Mouse (Mus musculus): Measurements from ENCODE around the gene Bcas1. TPM values are rescaled to one million over a fixed set of nuclear protein-coding genes. Genes with fewer than 3 reads are reported as not detected.

The Bcas1 gene
- polyA plus RNA-seq, 1 experiment from 2014 or later: 2.5 TPM

- H3K4me1 ChIP-seq (ENCODE audit: control insufficient read depth, insufficient read depth, low read length): peaks cover 27% of the 10 kb centered on the region
- H3K4me2 ChIP-seq (ENCODE audit: low read depth, low read length): no peak overlapping the region
- no peak for DNase-seq (ENCODE audit: low spot score)
- no peaks in the 10 kb centered on the region for H3K27me3 ChIP-seq (replicated peaks; ENCODE audit: control insufficient read depth, insufficient read depth, low read length)
- H3K27ac ChIP-seq (replicated peaks; ENCODE audit: low read depth, low read length): no peak overlapping the region
- no peak overlapping the region for H3K9ac ChIP-seq (ENCODE audit: low read depth, low read length)
- no peaks in the 10 kb centered on the region for H3K9me3 ChIP-seq (ENCODE audit: control insufficient read depth, low read length)
- WGBS: 68% methylated on average over 8 of the region's 8 CpGs
- no peak overlapping the region for H3K4me3 ChIP-seq (ENCODE audit: low read depth, low read length)
- H3K36me3 ChIP-seq (ENCODE audit: control insufficient read depth, insufficient read depth, low read length): no peaks in the 10 kb centered on the region
- no peak for ATAC-seq (ENCODE audit: low read depth)
Observed at GRCm38 (mm10) chr2:170341179-170341578, 86.5 kb downstream of the Bcas1 start.

GRCm38 (mm10) chr2:170336266-170336760 is 91.3 kb downstream of the Bcas1 start:
- no peak overlapping the region for H3K9ac ChIP-seq (ENCODE audit: low read depth, low read length)
- no peak overlapping the region for H3K4me2 ChIP-seq (ENCODE audit: low read depth, low read length)
- 68% methylated on average over 9 of the region's 9 CpGs for WGBS
- no peaks in the 10 kb centered on the region for H3K4me1 ChIP-seq (ENCODE audit: control insufficient read depth, insufficient read depth, low read length)
- DNase-seq (ENCODE audit: low spot score): no peak
- no peak for ATAC-seq (ENCODE audit: low read depth)
- no peak overlapping the region for H3K4me3 ChIP-seq (ENCODE audit: low read depth, low read length)
- no peaks in the 10 kb centered on the region for H3K36me3 ChIP-seq (ENCODE audit: control insufficient read depth, insufficient read depth, low read length)
- H3K27me3 ChIP-seq (replicated peaks; ENCODE audit: control insufficient read depth, insufficient read depth, low read length): no peaks in the 10 kb centered on the region
- H3K27ac ChIP-seq (replicated peaks; ENCODE audit: low read depth, low read length): no peak overlapping the region
- H3K9me3 ChIP-seq (ENCODE audit: control insufficient read depth, low read length): no peaks in the 10 kb centered on the region

DNA sequence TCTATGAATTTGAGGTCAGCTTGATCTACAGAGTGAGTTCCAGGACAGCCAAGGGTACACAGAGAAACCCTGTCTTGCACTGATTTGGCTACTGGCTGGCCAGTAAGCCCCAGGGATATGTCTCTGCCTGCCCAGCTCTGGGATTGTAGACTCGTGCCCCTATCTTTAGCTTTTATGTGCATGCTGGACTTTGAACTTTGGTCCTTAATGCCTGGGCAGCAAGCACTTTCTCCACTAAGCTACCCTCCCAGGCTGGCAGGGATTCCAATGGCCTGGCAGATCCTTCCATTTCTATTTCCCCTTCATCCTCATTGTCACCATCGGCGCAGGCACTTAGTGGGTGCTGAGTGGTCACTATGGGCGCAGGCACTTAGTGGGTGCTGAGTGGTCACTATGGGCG is 92.5 kb downstream of the Bcas1 start:
- Histone ChIP-seq H3K27me3 (replicated peaks; ENCODE audit: control insufficient read depth, insufficient read depth, low read length) (no peaks in the 10 kb centered on the region), H3K9me3 (ENCODE audit: control insufficient read depth, low read length) (no peaks in the 10 kb centered on the region), H3K9ac (ENCODE audit: low read depth, low read length) (no peak overlapping the region), H3K27ac (replicated peaks; ENCODE audit: low read depth, low read length) (no peak overlapping the region), H3K4me1 (ENCODE audit: control insufficient read depth, insufficient read depth, low read length) (no peaks in the 10 kb centered on the region), H3K4me3 (ENCODE audit: low read depth, low read length) (no peak overlapping the region), H3K4me2 (ENCODE audit: low read depth, low read length) (no peak overlapping the region), H3K36me3 (ENCODE audit: control insufficient read depth, insufficient read depth, low read length) (no peaks in the 10 kb centered on the region)
- ATAC-seq (ENCODE audit: low read depth) (no peak), DNase-seq (ENCODE audit: low spot score) (no peak)
- WGBS: 93% methylated on average over 5 of the region's 5 CpGs

- Histone ChIP-seq H3K27ac (replicated peaks; ENCODE audit: low read depth, low read length) (no peak overlapping the region), H3K4me3 (ENCODE audit: low read depth, low read length) (no peak overlapping the region), H3K9ac (ENCODE audit: low read depth, low read length) (no peak overlapping the region), H3K9me3 (ENCODE audit: control insufficient read depth, low read length) (no peaks in the 10 kb centered on the region), H3K4me1 (ENCODE audit: control insufficient read depth, insufficient read depth, low read length) (no peaks in the 10 kb centered on the region), H3K4me2 (ENCODE audit: low read depth, low read length) (no peak overlapping the region), H3K36me3 (ENCODE audit: control insufficient read depth, insufficient read depth, low read length) (no peaks in the 10 kb centered on the region), H3K27me3 (replicated peaks; ENCODE audit: control insufficient read depth, insufficient read depth, low read length) (no peaks in the 10 kb centered on the region)
- peak; percentile 41 for DNase-seq (ENCODE audit: low spot score)
- WGBS: 63% methylated on average over 2 of the region's 2 CpGs
- peak; percentile 47; the same call in 1 of the 2 replicates for ATAC-seq (ENCODE audit: low read depth)
Observed at GRCm38 (mm10) chr2:170331870-170332269, 95.8 kb downstream of the Bcas1 start.

- Histone ChIP-seq H3K36me3 (ENCODE audit: control insufficient read depth, insufficient read depth, low read length) (no peaks in the 10 kb centered on the region), H3K27me3 (replicated peaks; ENCODE audit: control insufficient read depth, insufficient read depth, low read length) (no peaks in the 10 kb centered on the region), H3K4me1 (ENCODE audit: control insufficient read depth, insufficient read depth, low read length) (no peaks in the 10 kb centered on the region), H3K9ac (ENCODE audit: low read depth, low read length) (no peak overlapping the region), H3K27ac (replicated peaks; ENCODE audit: low read depth, low read length) (no peak overlapping the region), H3K4me3 (ENCODE audit: low read depth, low read length) (no peak overlapping the region), H3K4me2 (ENCODE audit: low read depth, low read length) (no peak overlapping the region), H3K9me3 (ENCODE audit: control insufficient read depth, low read length) (no peaks in the 10 kb centered on the region)
- 61% methylated on average over 8 of the region's 8 CpGs for WGBS
- no peak for DNase-seq (ENCODE audit: low spot score)
- ATAC-seq (ENCODE audit: low read depth): peak; percentile 30; the same call in 1 of the 2 replicates
Observed at GRCm38 (mm10) chr2:170330466-170330865, 97.2 kb downstream of the Bcas1 start.

- no peaks in the 10 kb centered on the region for H3K4me1 ChIP-seq (ENCODE audit: control insufficient read depth, insufficient read depth, low read length)
- H3K9ac ChIP-seq (ENCODE audit: low read depth, low read length): no peak overlapping the region
- H3K36me3 ChIP-seq (ENCODE audit: control insufficient read depth, insufficient read depth, low read length): no peaks in the 10 kb centered on the region
- DNase-seq (ENCODE audit: low spot score) (no peak), ATAC-seq (ENCODE audit: low read depth) (no peak)
- no peaks in the 10 kb centered on the region for H3K27me3 ChIP-seq (replicated peaks; ENCODE audit: control insufficient read depth, insufficient read depth, low read length)
- H3K4me2 ChIP-seq (ENCODE audit: low read depth, low read length): no peak overlapping the region
- H3K27ac ChIP-seq (replicated peaks; ENCODE audit: low read depth, low read length): no peak overlapping the region
- no peaks in the 10 kb centered on the region for H3K9me3 ChIP-seq (ENCODE audit: control insufficient read depth, low read length)
- no peak overlapping the region for H3K4me3 ChIP-seq (ENCODE audit: low read depth, low read length)
- 80% methylated on average over 13 of the region's 13 CpGs for WGBS
Observed at GRCm38 (mm10) chr2:170329921-170330320, 97.7 kb downstream of the Bcas1 start.

GRCm38 (mm10) chr2:170323925-170324347 is 103.7 kb downstream of the Bcas1 start:
- no peaks in the 10 kb centered on the region for H3K9me3 ChIP-seq (ENCODE audit: control insufficient read depth, low read length)
- H3K4me3 ChIP-seq (ENCODE audit: low read depth, low read length): peak overlapping the region; percentile 35
- WGBS: 3% methylated on average over 19 of the region's 19 CpGs
- H3K4me1 ChIP-seq (ENCODE audit: control insufficient read depth, insufficient read depth, low read length): peaks cover 19% of the 10 kb centered on the region
- DNase-seq (ENCODE audit: low spot score): peak; percentile 89
- H3K4me2 ChIP-seq (ENCODE audit: low read depth, low read length): peak overlapping the region; percentile 66
- H3K9ac ChIP-seq (ENCODE audit: low read depth, low read length): peak overlapping the region; percentile 63
- H3K36me3 ChIP-seq (ENCODE audit: control insufficient read depth, insufficient read depth, low read length): no peaks in the 10 kb centered on the region
- H3K27me3 ChIP-seq (replicated peaks; ENCODE audit: control insufficient read depth, insufficient read depth, low read length): no peaks in the 10 kb centered on the region
- H3K27ac ChIP-seq (replicated peaks; ENCODE audit: low read depth, low read length): no peak overlapping the region
- ATAC-seq (ENCODE audit: low read depth): peak; percentile 74

GRCm38 (mm10) chr2:170322013-170322414 is 105.6 kb downstream of the Bcas1 start:
- Histone ChIP-seq H3K4me2 (ENCODE audit: low read depth, low read length) (no peak overlapping the region), H3K27me3 (replicated peaks; ENCODE audit: control insufficient read depth, insufficient read depth, low read length) (no peaks in the 10 kb centered on the region), H3K36me3 (ENCODE audit: control insufficient read depth, insufficient read depth, low read length) (no peaks in the 10 kb centered on the region), H3K4me3 (ENCODE audit: low read depth, low read length) (no peak overlapping the region), H3K27ac (replicated peaks; ENCODE audit: low read depth, low read length) (no peak overlapping the region), H3K9me3 (ENCODE audit: control insufficient read depth, low read length) (no peaks in the 10 kb centered on the region), H3K4me1 (ENCODE audit: control insufficient read depth, insufficient read depth, low read length) (peaks cover 19% of the 10 kb centered on the region), H3K9ac (ENCODE audit: low read depth, low read length) (no peak overlapping the region)
- WGBS: 29% methylated on average over 3 of the region's 3 CpGs
- DNase-seq (ENCODE audit: low spot score) (no peak), ATAC-seq (ENCODE audit: low read depth) (no peak)

DNA sequence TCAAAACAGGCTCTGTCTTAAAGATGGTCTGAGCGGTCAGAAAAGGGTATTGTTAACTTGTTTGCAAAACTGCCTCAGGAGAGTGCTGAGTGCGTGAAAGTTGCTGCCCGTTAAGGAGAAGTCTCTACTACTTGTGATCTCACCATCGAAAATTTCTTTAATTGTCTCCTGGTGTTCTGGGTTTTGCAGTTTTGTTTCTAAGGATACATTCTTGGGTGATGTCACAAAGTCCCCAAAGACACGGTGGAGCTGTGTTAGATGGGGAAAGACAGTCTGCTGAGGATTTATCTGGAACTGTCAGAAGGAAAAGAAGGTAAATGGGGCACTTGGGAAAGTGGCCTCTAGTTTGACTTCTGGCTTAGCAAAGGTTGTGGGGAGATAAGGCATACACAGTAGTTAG is 106.1 kb downstream of the Bcas1 start:
- ATAC-seq (ENCODE audit: low read depth) (no peak), DNase-seq (ENCODE audit: low spot score) (peak; percentile 32)
- H3K36me3 ChIP-seq (ENCODE audit: control insufficient read depth, insufficient read depth, low read length): no peaks in the 10 kb centered on the region
- H3K4me3 ChIP-seq (ENCODE audit: low read depth, low read length): no peak overlapping the region
- no peak overlapping the region for H3K4me2 ChIP-seq (ENCODE audit: low read depth, low read length)
- no peaks in the 10 kb centered on the region for H3K9me3 ChIP-seq (ENCODE audit: control insufficient read depth, low read length)
- WGBS: 38% methylated on average over 5 of the region's 5 CpGs
- peak overlapping the region; percentile 52; the same call in 1 of the 2 replicates for H3K27ac ChIP-seq (replicated peaks; ENCODE audit: low read depth, low read length)
- H3K4me1 ChIP-seq (ENCODE audit: control insufficient read depth, insufficient read depth, low read length): peaks cover 19% of the 10 kb centered on the region
- H3K9ac ChIP-seq (ENCODE audit: low read depth, low read length): no peak overlapping the region
- H3K27me3 ChIP-seq (replicated peaks; ENCODE audit: control insufficient read depth, insufficient read depth, low read length): no peaks in the 10 kb centered on the region
